Mouse (Mus musculus) retina, embryonic 14.5 days (tissue): ENCODE measurements around the gene Fastkd1.
"Not testable (repeated sequence)": the region's sequence is repeated elsewhere in the genome, so short reads cannot be mapped to it uniquely, and the experiment has no call there.

Source experiments
- DNase-seq: peaks from one replicate; pipeline ENCODE4 v3.0.0-alpha.2; 2015; ENCODE audit warnings: low spot score

Fastkd1 gene

GRCm38 (mm10) chr2:69669853-69670252, 43.5 kb downstream of the Fastkd1 start, which contains the start of gene Klhl41:
TSS of gene Klhl41 (plus strand) at chr2:69670120.
- DNase-seq, result no peak

GRCm38 (mm10) chr2:69668414-69668813, 44.9 kb downstream of the Fastkd1 start:
- DNase-seq, result no peak

GRCm38 (mm10) chr2:69667656-69668055, 45.7 kb downstream of the Fastkd1 start:
- DNase-seq, result no peak

GRCm38 (mm10) chr2:69663827-69664476, 49.4 kb downstream of the Fastkd1 start:
- DNase-seq, result no peak

GRCm38 (mm10) chr2:69659326-69659725, 54.0 kb downstream of the Fastkd1 start:
- no peak for DNase-seq

GRCm38 (mm10) chr2:69649716-69650115, 63.6 kb downstream of the Fastkd1 start:
- DNase-seq, result no peak

GRCm38 (mm10) chr2:69646726-69647490, 66.4 kb downstream of the Fastkd1 start, which contains the start of gene Bbs5:
TSS of gene Bbs5 (plus strand) at chr2:69647171.
- DNase-seq, result peak; percentile 93

GRCm38 (mm10) chr2:69644968-69645617, 68.2 kb downstream of the Fastkd1 start:
- no peak for DNase-seq

- peak; percentile 73 for DNase-seq
Measured at GRCm38 (mm10) chr2:69640100-69640499, 73.2 kb downstream of the Fastkd1 start.

GRCm38 (mm10) chr2:69637989-69638388, 75.3 kb downstream of the Fastkd1 start:
- DNase-seq, result not testable (repeated sequence)
